Mouse (Mus musculus): ENCODE data around the gene Fndc3b.

Fndc3b gene

DNA sequence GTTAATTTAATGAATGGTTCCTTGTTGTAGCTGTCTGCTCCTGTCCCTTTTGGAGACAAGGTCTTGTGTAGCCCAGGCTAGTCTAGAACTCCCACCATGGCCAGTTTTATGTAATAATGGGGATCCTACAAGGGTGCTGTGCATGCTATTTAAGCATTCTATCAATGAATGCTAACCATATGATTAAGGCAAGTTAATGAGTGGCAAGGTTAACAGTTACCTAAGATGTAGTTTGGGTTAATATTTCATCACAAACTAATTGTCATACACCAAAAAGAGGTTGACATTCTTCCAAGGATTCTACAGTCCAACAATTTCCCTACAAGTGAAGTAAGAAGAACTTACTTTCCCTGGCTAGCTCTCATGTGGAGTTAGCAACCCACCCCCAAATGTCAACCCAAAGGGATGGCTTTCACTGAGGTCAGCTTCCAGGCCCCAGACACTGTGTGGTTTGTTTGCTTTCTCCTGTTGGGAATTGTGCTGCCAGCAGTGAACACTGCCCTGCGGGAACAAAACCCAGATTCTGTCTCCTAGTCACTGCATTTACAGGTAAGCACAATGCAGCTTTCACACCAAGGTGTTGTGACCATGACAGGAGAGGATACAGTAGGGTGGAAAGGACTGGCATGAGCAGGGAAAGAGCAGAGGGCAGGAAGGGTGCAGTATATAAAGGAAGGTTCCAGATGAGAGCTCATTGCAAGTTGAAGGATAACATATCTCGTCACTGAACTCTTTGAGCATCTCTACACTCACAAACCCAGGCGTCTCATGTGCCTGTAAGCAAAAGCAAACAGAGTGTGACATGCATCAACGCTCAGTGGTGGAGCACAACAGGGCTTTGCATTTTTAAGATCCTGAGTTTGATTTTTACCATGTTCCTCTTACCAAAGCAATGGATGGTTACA lies 153.8 kb downstream of the Fndc3b start:
- in situ Hi-C loops (cut with MboI, MseI): no loop called here

GRCm38 (mm10) chr3:27555401-27555940 lies 155.6 kb downstream of the Fndc3b start:
- in situ Hi-C loops (cut with MboI, MseI): no loop called here

DNA sequence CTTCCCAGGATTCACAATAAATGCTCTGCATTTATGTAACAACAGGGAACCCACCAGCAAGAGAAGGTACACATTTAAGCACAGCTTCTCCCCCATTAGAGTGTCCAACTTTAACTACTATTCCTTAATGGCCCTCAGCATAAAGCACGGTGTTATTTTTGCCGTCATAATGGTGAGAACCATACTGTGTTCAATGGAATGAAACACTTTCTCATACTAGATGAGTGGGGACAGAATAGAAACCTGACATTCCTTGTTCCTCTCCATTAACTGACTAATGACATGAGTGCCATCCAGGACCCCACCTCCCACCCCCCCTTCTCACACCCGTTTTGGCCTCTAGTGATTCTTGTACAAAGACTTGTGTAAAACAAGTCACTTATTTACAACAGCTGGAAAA lies 156.8 kb downstream of the Fndc3b start:
- in situ Hi-C loops (cut with MboI, MseI): no loop called here

GRCm38 (mm10) chr3:27553781-27554180 lies 157.3 kb downstream of the Fndc3b start:
- in situ Hi-C loops (cut with MboI, MseI): no loop called here

- in situ Hi-C loops (cut with MboI, MseI): no loop called here
Observed at GRCm38 (mm10) chr3:27551005-27551404, 160.1 kb downstream of the Fndc3b start.

DNA sequence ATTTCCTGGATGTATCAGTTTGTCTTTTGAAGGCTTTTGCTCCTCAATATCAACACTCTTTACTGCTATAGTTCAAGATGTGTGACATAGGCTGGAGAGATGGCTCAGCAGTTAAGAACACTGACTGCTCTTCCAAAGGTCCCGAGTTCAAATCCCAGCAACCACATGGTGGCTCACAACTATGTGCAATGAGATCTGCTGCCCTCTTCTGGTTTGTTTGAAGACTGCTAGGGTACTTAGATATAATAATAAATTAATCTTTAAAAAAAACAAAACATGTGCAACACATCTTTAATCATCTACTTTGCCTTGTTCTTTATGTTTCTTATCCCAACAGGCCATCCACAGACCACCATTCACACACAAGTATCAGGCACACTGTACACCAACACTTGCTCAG lies 160.7 kb downstream of the Fndc3b start:
- in situ Hi-C loops (cut with MboI, MseI): no loop called here

GRCm38 (mm10) chr3:27545651-27546050 lies 165.5 kb downstream of the Fndc3b start:
- in situ Hi-C loops (cut with MboI, MseI): no loop called here

- in situ Hi-C loops (cut with MboI, MseI): no loop called here
Observed at GRCm38 (mm10) chr3:27544061-27544460, 167.0 kb downstream of the Fndc3b start.

DNA sequence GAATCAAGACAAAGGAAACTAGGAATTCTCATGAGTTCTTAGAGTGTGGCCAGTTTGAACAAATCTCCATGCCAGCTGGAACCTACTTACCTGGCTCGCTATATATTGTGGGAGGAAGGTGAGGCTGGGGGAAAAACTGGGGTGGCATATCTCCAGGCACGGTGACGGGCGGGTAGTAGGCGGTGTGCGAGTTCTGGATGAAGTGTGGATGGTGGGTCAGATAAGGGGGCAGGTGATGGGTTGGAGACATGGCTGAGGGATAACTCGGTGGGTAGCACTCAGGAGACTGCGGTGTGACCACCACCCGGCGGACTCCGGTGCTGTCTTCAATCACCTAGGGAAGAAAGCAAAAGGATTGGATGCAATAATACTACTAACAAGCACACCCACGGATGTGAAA lies 169.3 kb downstream of the Fndc3b start:
- in situ Hi-C loops (cut with MboI, MseI): no loop called here

- in situ Hi-C loops (cut with MboI, MseI): no loop called here
Observed at GRCm38 (mm10) chr3:27541181-27541580, 169.9 kb downstream of the Fndc3b start.

DNA sequence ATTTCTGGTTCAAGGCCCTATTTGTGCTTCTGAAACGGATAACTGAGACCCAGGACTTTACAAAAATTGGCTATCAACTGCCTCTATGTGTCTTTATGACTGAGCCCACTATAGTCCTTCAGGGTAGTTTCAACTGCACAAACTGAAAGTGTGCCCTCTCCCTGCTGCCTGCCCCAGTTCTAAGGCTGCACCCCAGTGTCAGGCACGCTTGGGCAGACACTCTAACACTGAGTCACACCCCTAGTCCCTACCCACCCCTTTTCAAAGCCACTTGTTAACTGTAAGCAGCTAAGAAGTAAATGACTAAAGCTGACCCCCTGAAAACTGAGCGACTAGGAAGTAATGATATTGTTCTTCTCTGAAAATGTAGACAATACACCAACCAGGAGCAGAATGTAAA lies 176.9 kb downstream of the Fndc3b start:
- in situ Hi-C loops (cut with MboI, MseI): no loop called here

DNA sequence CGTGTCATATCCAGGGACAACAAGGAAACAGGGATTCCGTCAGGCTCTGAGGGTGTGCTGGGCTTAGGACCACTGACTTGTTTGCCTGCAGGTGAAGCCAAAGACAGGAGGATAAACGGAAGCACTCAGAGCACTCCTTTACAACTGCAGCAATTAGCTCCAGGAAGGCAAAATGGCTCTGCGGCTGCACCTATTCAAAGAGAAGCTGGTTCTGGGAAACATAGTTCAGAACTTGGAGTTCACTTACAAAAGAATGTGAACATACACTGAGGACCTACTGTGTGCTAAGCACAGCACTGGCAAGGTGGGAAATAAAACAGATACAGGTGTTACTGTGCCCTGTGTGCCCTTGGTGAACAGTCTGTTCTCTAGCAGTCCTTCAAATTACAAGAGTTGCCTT lies 177.4 kb downstream of the Fndc3b start:
- in situ Hi-C loops (cut with MboI, MseI): no loop called here

DNA sequence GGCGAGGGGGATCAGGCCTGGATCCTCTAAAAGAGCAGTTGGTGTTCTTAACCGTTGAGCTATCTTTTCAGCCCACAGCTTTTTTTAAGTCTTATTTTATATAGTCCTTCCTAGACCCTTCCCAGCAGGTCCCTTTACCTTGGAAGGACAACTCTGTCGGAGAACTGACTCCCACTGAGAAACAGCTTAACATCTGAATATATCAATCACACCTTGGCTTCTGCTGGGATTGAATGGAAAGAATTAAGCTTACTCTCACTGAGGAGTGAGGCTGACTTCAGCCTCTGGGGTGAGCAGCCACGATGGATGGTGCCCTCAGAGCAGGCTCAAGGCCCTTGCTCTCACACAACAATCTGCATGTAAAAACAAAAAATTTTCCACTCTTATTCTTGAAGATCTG lies 179.1 kb downstream of the Fndc3b start:
- in situ Hi-C loops (cut with MboI, MseI): no loop called here

DNA sequence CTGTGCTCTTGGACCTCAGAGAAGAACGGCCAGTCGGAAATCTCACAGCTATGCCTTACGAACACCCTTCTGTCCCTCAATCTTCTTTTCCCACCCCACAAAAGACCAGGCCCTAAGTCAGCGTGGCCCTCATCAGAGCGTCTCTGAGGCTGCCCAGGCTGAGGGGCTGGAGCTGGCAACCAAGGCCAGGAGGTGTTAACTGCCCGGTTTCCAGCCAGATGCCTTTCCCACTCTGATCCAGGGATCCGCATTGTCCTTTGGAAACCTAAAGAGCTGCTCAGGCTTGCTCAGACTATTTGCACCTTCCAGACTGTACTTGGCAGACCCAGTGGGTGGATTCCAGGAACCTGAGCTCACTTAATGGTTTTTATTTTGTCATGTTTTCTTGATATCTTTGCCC lies 180.7 kb downstream of the Fndc3b start:
- in situ Hi-C loops (cut with MboI, MseI): no loop called here

DNA sequence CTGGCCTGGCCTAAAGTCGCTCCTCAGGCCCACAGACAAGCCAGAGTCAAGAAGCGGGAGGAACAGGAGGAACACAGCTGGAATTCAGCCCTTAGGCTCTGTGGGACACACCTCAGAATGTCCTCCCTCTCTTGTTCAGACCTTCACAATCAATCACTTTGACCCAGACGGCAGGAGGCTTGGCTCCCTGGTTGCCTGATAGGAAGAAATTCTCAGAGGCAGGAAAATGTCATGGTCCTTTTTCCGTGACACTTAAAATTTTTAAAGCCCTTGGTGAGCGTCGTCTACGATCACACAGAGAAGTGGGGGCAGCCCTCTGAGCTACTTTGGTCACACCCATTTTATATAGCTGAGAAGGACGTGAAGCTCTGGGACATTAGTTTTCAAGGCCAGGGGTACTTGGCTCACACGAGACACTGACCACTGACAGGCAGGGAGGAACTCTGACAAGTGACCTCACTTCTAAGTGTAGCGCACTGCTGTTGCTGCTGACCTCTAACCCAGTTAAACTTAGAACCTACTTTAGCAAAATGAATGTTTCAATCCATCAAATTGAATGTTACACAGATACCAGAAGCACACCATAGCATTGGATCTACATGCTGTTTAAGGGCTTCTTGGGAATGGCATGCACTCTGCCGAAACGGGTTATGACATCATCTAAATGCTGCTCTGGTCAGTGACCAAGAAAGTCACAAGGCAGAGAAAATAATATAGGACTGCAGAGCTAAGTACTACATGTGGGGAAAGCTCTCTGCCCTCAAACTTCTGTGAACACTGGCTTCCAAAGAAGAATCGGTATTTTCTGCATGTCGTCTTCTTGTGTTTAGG lies 181.7 kb downstream of the Fndc3b start:
- in situ Hi-C loops (cut with MboI, MseI): no loop called here

DNA sequence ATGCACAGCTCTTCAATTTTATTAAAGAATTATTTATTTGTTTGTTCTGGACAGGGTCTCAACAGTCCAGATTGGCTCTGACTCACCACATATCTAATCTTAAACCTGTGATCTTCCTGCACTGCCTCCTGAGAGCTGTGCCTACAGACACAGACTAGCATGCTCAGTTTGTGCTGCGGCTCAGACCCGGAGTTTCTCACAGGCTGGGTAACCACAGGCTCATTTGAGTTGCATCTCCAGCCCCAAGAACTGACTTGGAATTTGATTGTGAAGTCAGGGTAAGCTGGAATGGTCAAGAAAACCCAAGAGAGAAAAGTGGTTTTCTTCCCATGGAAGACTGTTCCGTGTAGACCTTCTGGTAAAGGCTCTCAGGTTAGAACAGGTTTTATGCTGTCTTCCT lies 184.1 kb downstream of the Fndc3b start:
- in situ Hi-C loops (cut with MboI, MseI): no loop called here

- in situ Hi-C loops (cut with MboI, MseI): no loop called here
Observed at GRCm38 (mm10) chr3:27523176-27523936, 187.8 kb downstream of the Fndc3b start.

- in situ Hi-C loops (cut with MboI, MseI): no loop called here
Observed at GRCm38 (mm10) chr3:27520391-27520790, 190.7 kb downstream of the Fndc3b start.

DNA sequence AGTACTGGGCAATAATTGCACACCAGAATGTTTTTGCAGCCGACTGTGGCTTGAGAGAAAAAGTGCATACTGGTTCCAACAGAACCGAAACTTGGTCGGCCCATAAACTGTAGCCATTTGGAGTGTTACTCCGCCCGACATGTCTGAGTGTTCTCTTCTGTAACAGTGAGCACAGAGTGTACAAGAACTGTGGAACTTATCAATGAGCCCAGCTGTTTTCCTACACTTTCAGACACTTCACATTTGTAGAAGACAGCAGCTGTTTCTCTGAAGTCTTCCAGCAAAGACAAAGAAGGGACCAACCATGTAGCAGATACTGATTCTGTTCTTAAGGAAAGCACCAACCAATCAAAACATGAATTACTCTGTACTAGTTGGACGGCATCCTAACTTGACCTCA lies 191.6 kb downstream of the Fndc3b start:
- in situ Hi-C loops (cut with MboI, MseI): no loop called here

DNA sequence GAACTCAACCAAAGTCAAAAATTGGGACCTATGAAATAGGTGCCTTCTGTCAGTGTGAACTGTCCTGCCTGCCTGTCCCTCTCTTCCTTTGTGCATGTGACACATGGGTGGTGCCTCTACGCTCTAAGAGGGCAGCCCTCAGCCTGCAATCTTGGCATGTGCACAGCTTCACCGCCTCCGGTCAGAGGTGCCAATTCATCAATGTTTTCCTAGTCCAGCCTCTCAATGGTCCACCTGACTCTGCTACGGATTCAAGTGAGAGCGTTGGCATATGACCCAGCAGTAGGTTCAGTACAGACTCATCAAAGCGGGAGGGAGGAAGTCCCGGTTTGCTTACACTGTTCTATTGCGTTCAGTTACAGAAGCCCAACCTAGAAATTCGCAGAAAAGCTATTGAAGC lies 192.2 kb downstream of the Fndc3b start:
- in situ Hi-C loops (cut with MboI, MseI): no loop called here

DNA sequence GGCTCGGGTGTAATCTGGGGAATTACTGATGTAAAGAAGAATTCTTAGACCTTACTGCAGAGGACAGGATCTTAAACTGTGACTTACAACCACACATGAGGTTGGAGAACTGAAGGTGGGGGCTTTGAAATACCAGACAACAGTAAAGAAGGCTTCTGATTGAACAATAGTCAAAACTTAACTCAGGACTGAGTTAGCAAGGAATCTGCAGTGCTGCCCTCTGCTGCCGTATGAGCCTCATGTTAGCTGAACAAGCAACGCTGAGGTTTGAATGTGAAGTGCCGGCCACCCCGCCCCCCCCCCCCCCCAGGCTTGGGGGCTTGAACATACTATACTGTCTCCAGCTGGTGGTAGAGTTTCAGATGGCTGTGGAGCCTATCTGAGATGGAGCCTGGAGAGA lies 194.6 kb downstream of the Fndc3b start:
- in situ Hi-C loops (cut with MboI, MseI): no loop called here

DNA sequence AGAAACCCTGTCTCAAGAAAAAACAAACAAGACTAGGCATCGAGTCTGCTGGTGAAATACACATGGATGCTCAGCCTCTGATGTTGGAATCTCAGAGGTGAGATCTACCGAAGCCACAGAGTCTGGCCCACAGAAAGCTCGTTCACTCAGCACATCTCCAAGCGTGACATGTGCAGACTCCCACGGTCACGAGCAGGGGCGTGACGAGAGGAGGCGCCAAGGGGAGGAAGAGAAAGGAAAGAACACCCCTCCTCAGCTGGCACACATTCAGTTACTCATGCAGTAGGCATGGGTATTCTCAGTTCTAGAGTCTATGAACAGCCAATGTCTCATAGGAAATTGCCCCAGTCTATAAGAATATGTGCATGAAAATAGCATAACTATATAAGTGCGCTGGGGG lies 199.3 kb downstream of the Fndc3b start:
- in situ Hi-C loops (cut with MboI, MseI): no loop called here

All from T-helper 17 cell (primary cell).